Mouse (Mus musculus) brain, embryonic 14.5 days (tissue): ENCODE data around the gene Pygo2.

Experiments
- CTCF ChIP-seq: fragments of 200-500 bp; IDR thresholded peaks from 2 replicates; pipeline ENCODE4 v1.5.1; 2012; ENCODE audit warnings: inconsistent platforms, mild to moderate bottlenecking, moderate library complexity, borderline replicate concordance; ENCODE audit not compliant: insufficient read depth, insufficient read length; ENCODE audit errors: extremely low read depth
- POLR2A ChIP-seq: fragments of 200-500 bp; IDR thresholded peaks from 2 replicates; pipeline ENCODE4 v1.6.1; 2012; ENCODE audit warnings: mild to moderate bottlenecking, inconsistent platforms, borderline replicate concordance; ENCODE audit not compliant: poor library complexity, insufficient read depth, insufficient read length, severe bottlenecking; ENCODE audit errors: extremely low read depth

GRCm38 (mm10) chr3:89421810-89422473, 8.1 kb upstream of the Pygo2 start:
- TF ChIP-seq CTCF = no peak
- TF ChIP-seq POLR2A = no peak
